Mouse (Mus musculus) G1E (cell line): ENCODE measurements around the gene Eed. TPM values are rescaled to one million over a fixed set of nuclear protein-coding genes. Genes with fewer than 3 reads are reported as not detected.
A peak's percentile ranks its signal among the peaks of the same experiment; 100 is the strongest.

ENCODE experiments used
- ATAC-seq: 2 replicates; pipeline ENCODE4 v1.8.0; 2016; ENCODE audit warnings: mild to moderate bottlenecking; ENCODE audit not compliant: insufficient number of reproducible peaks, poor library complexity, low FRiP score, severe bottlenecking; ENCODE audit errors: extremely low read depth
- DNase-seq: peaks from one replicate; pipeline ENCODE4 v3.0.0; 2012; ENCODE audit warnings: low spot score
- H3K27me3 ChIP-seq: 2 replicates; pipeline ENCODE4 v1.6.1; 2012; ENCODE audit warnings: mild to moderate bottlenecking, low read length, inconsistent platforms; ENCODE audit not compliant: insufficient read depth
- H3K36me3 ChIP-seq: replicated peaks from 2 replicates; pipeline ENCODE3; 2012; ENCODE audit warnings: mild to moderate bottlenecking, inconsistent platforms
- H3K4me1 ChIP-seq: 2 replicates; pipeline ENCODE4 v1.6.1; 2012; ENCODE audit warnings: low read depth, low read length, inconsistent platforms, mixed read lengths; ENCODE audit not compliant: insufficient read depth
- H3K4me3 ChIP-seq: 2 replicates; pipeline ENCODE4 v1.5.1; 2012; ENCODE audit warnings: low read depth, mild to moderate bottlenecking, inconsistent platforms, low read length, moderate library complexity, mixed read lengths
- H3K9me3 ChIP-seq: replicated peaks from 2 replicates; pipeline ENCODE4 v1.6.1; 2012; ENCODE audit warnings: inconsistent platforms
- CTCF ChIP-seq: IDR thresholded peaks from 2 replicates; pipeline ENCODE4 v1.5.1; 2012; ENCODE audit warnings: low read depth, low read length, inconsistent platforms, mixed read lengths
- GATA1 ChIP-seq: IDR thresholded peaks from 2 replicates; pipeline ENCODE4 v1.6.1; 2012; ENCODE audit warnings: borderline replicate concordance, low read length, inconsistent platforms, mixed read lengths
- GATA2 ChIP-seq: IDR thresholded peaks from 2 replicates; pipeline ENCODE4 v1.6.1; 2012; ENCODE audit warnings: low read depth, low read length, inconsistent platforms, borderline replicate concordance
- POLR2AphosphoS5 ChIP-seq: IDR thresholded peaks from 2 replicates; pipeline ENCODE4 v1.6.1; 2012; ENCODE audit warnings: low read depth, low read length, inconsistent platforms; ENCODE audit not compliant: insufficient replicate concordance
- TAL1 ChIP-seq: conservative IDR thresholded peaks from 2 replicates; pipeline ENCODE4 v1.6.1; 2012; ENCODE audit warnings: low read depth, low read length, inconsistent platforms, mixed read lengths
- polyA plus RNA-seq: library from polyadenylated mRNA; stranded (reverse); fragments of >175 nt; gene quantifications from 2 replicates; pipeline ENCODE4 v1.2.3, GENCODE M21; 2012
- total RNA-seq, 2 experiments: library from RNA; stranded (forward) in 1 of 2; stranded (reverse) in 1 of 2; fragments of 200-1000 nt in 1 of 2; fragments of >200 nt in 1 of 2; fragmentation: Nextera tagmentation in 1 of 2; gene quantifications; 2 replicates each; pipeline ENCODE4 v1.2.3; 2014 to 2017

Gene Eed
- total and polyA plus RNA-seq, 3 experiments = 83.5 to 195 (median 137) TPM

- Histone ChIP-seq H3K4me3 (no peak overlapping the region), H3K27me3 (no peaks in the 10 kb centered on the region), H3K36me3 (no peaks in the 10 kb centered on the region), H3K4me1 (peaks cover 32% of the 10 kb centered on the region), H3K9me3 (no peaks in the 10 kb centered on the region)
- DNase-seq (no peak), ATAC-seq (no peak)
- TF ChIP-seq GATA2 = no peak
- no peak for TF ChIP-seq CTCF
- no peak for TF ChIP-seq TAL1
- no peak for TF ChIP-seq GATA1
- TF ChIP-seq POLR2AphosphoS5 = no peak
Observed at GRCm38 (mm10) chr7:90020331-90020730, 39.5 kb upstream of the Eed start.

- H3K4me3 ChIP-seq = no peak overlapping the region
- H3K9me3 ChIP-seq = no peaks in the 10 kb centered on the region
- peak; percentile 58 for ATAC-seq
- no peak for DNase-seq
- no peak for TF ChIP-seq GATA2
- no peak for TF ChIP-seq POLR2AphosphoS5
- TF ChIP-seq GATA1 = no peak
- no peak for TF ChIP-seq TAL1
- TF ChIP-seq CTCF = no peak
- no peaks in the 10 kb centered on the region for H3K36me3 ChIP-seq
- H3K4me1 ChIP-seq = peaks cover 26% of the 10 kb centered on the region
- H3K27me3 ChIP-seq = no peaks in the 10 kb centered on the region
Observed at GRCm38 (mm10) chr7:90019570-90019969, 38.8 kb upstream of the Eed start.

GRCm38 (mm10) chr7:90016930-90017588, 36.3 kb upstream of the Eed start:
- ATAC-seq (no peak), DNase-seq (no peak)
- no peaks in the 10 kb centered on the region for H3K9me3 ChIP-seq
- H3K4me3 ChIP-seq = no peak overlapping the region
- no peaks in the 10 kb centered on the region for H3K36me3 ChIP-seq
- peaks cover 9% of the 10 kb centered on the region for H3K4me1 ChIP-seq
- 0 out of 2 replicates have a peak, but pooled peaks cover 2% of the 10 kb centered on the region for H3K27me3 ChIP-seq
- TF ChIP-seq GATA1 (no peak), POLR2AphosphoS5 (no peak), TAL1 (no peak), CTCF (no peak), GATA2 (no peak)

DNA sequence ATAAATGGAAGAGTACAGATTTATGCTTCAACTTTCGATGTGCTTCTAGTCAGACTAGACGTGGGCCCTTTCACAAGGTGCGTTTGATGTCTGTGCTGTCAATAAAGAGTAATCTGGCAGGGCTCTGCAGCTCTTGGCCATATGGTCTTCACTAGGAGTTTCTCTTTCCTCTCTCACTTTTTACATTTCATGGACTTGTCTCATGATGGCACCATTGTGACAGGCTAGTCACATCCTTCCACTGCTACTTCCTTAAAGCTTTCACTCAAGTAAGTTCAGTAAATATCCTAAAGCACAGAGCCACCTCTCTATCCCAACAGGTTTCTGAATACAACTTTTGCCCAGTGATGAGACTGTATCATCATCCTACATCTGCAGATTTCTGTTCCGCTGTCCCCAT, 35.7 kb upstream of the Eed start:
- no peaks in the 10 kb centered on the region for H3K36me3 ChIP-seq
- H3K9me3 ChIP-seq = no peaks in the 10 kb centered on the region
- DNase-seq = no peak
- no peak for ATAC-seq
- H3K4me1 ChIP-seq = peaks cover 9% of the 10 kb centered on the region
- H3K27me3 ChIP-seq = 0 out of 2 replicates have a peak, but pooled peaks cover 2% of the 10 kb centered on the region
- H3K4me3 ChIP-seq = no peak overlapping the region
- TF ChIP-seq GATA1 (no peak), POLR2AphosphoS5 (no peak), CTCF (no peak), TAL1 (no peak), GATA2 (no peak)

- no peak for DNase-seq
- ATAC-seq = no peak
- H3K4me1 ChIP-seq = no peaks in the 10 kb centered on the region
- H3K27me3 ChIP-seq = peaks cover 11% of the 10 kb centered on the region
- TF ChIP-seq CTCF (no peak), GATA1 (no peak), GATA2 (no peak), POLR2AphosphoS5 (no peak), TAL1 (no peak)
- no peaks in the 10 kb centered on the region for H3K36me3 ChIP-seq
- no peak overlapping the region for H3K4me3 ChIP-seq
- H3K9me3 ChIP-seq = no peaks in the 10 kb centered on the region
Observed at GRCm38 (mm10) chr7:90006667-90007653, 26.2 kb upstream of the Eed start.

DNA sequence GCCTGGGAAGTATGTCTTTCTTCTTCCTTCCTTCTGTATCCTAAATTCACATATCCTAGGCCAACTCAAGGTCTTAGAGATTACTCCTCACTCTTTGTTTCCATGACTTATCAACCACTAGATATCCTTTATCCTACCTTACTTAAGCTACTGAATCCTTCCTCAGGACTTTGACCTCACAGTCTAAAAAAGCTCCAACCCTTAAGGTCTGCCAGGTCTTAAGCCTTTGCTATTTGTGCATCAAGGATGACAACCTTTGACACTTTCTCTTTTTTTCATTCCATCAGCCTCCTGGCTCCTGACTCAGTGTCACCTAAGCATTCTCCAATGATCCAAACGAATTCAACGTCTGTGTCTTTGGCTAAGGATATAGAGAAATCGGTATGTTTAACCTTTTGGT, 24.0 kb upstream of the Eed start:
- ATAC-seq (no peak), DNase-seq (no peak)
- TF ChIP-seq CTCF = no peak
- Histone ChIP-seq H3K4me1 (no peaks in the 10 kb centered on the region), H3K27me3 (peaks cover 17% of the 10 kb centered on the region), H3K36me3 (no peaks in the 10 kb centered on the region), H3K4me3 (no peak overlapping the region), H3K9me3 (no peaks in the 10 kb centered on the region)
